ENCODE assay signal across 8 mouse cellular contexts in genomic region chr9:104337183-104337931, GRCm38 (mm10). TPM values are rescaled to one million over a fixed set of nuclear protein-coding genes. Genes with fewer than 3 reads are reported as not detected.
DNase-seq lines count a peak whose midpoint lies in the region; ATAC-seq and TF ChIP-seq lines count a peak whose summit lies in the region.

Acpp (minus strand) TSS chr9:104337748.

- no peak for TF ChIP-seq CTCF in ES-Bruce4 (IDR thresholded peaks at IDR 0.05; ENCODE audit: low read depth, low read length)

- TF ChIP-seq EP300 in ES-Bruce4 (IDR thresholded peaks at IDR 0.05; ENCODE audit: insufficient read depth, low read depth, low read length): 0 out of 2 replicates have a peak, but pooled peaks have one; percentile 9

- H3K9me3 ChIP-seq in ES-Bruce4 (replicated peaks; ENCODE audit: control insufficient read depth, insufficient read depth, low read length, poor library complexity, severe bottlenecking): no peaks in the 10 kb centered on the region
- H3K9me3 ChIP-seq in heart, embryonic 11.5 days (replicated peaks; ENCODE audit: control insufficient read depth, low read length): no peaks in the 10 kb centered on the region

- no peaks in the 10 kb centered on the region for H3K27me3 ChIP-seq in ES-Bruce4 (ENCODE audit: control insufficient read depth, insufficient read depth, low read length, poor library complexity, severe bottlenecking)
- no peaks in the 10 kb centered on the region for H3K27me3 ChIP-seq in heart, embryonic 11.5 days (ENCODE audit: control insufficient read depth, insufficient read depth, low read length)

- peak within 1 kb of the TSS; percentile 62 for H3K4me2 ChIP-seq in heart, embryonic 11.5 days

- WGBS in heart, embryonic 11.5 days (ENCODE audit: insufficient replicate concordance): 21% methylated on average over 18 of the region's 18 CpGs

- peak within 1 kb of the TSS; percentile 45 for H3K4me3 ChIP-seq in ES-Bruce4 (ENCODE audit: low read depth, low read length)
- peak within 1 kb of the TSS; percentile 28 for H3K4me3 ChIP-seq in heart, embryonic 11.5 days (ENCODE audit: low read depth, low read length)

- DNase-seq in adrenal gland, postnatal 36 days: peak; percentile 29 to 42
- DNase-seq in kidney, adult 9 months: peak; percentile 63
- DNase-seq in lung, postnatal 10 days: peak; percentile 71
- peak; percentile 32 for DNase-seq in ovary, postnatal 14 days (ENCODE audit: low spot score)
- no peak for DNase-seq in frontal cortex, postnatal 10 days (ENCODE audit: low spot score in 2 of 2)
- no peak for DNase-seq in cerebellum, postnatal 4 days (ENCODE audit: low spot score in 2 of 2)

- no peaks in the 10 kb centered on the region for H3K4me1 ChIP-seq in ES-Bruce4 (ENCODE audit: control insufficient read depth, insufficient read depth, low read length)
- H3K4me1 ChIP-seq in heart, embryonic 11.5 days (ENCODE audit: control insufficient read depth, insufficient read depth, low read length): no peaks in the 10 kb centered on the region; the same call in 1 of the 2 replicates

- ATAC-seq in heart, embryonic 11.5 days (replicated peaks; ENCODE audit: insufficient number of reproducible peaks, low FRiP score, low TSS enrichment): no peak

- TF ChIP-seq POLR2A in ES-Bruce4 (IDR thresholded peaks at IDR 0.05; ENCODE audit: insufficient read depth, low read length): no peak

- H3K36me3 ChIP-seq in ES-Bruce4 (ENCODE audit: control insufficient read depth, insufficient read depth, low read length, poor library complexity, severe bottlenecking): no peaks in the 10 kb centered on the region
- H3K36me3 ChIP-seq in heart, embryonic 11.5 days (ENCODE audit: control insufficient read depth, insufficient read depth, low read length): no peaks in the 10 kb centered on the region

- H3K9ac ChIP-seq in ES-Bruce4 (ENCODE audit: low read depth, poor library complexity, severe bottlenecking): no peak within 1 kb of the TSS
- 0 out of 2 replicates have a peak within 1 kb of the TSS, but pooled peaks have one; percentile 11 for H3K9ac ChIP-seq in heart, embryonic 11.5 days (ENCODE audit: low read depth, low read length)

- no peak within 1 kb of the TSS for H3K27ac ChIP-seq in ES-Bruce4 (ENCODE audit: insufficient read depth, low read length)
- no peak within 1 kb of the TSS for H3K27ac ChIP-seq in heart, embryonic 11.5 days (ENCODE audit: low read depth, low read length)

RNA-seq across cellular contexts. Expression of gene Acpp, which starts in this region (rescaled TPM):
- 2.2 and 3.1 TPM in 2 replicates for polyA plus RNA-seq in ES-Bruce4 (2011; ENCODE audit: insufficient read depth, insufficient read length, low read depth, missing spikeins)
- 10 to 100 TPM in 1 of 2 experiments, under 1 TPM in 1; 0.13 to 29.3 TPM for total RNA-seq in adrenal gland, postnatal 36 days (2021)
- polyA plus RNA-seq in heart, embryonic 11.5 days (2014; fragmentation: Nextera tagmentation; extraction: Ambion mirVana): 0.30 TPM in 1 of 2 replicates, not detected in the other

Comparison
In these comparisons a context has a peak if more than half of its experiments do, and no peak if none do; other contexts are left out.
1. DNase-seq: peak in adrenal gland, postnatal 36 days (2 of 2), kidney, adult 9 months (single experiment), lung, postnatal 10 days (single experiment) and ovary, postnatal 14 days (single experiment); none in frontal cortex, postnatal 10 days (0 of 2) and cerebellum, postnatal 4 days (0 of 2).